Mouse (Mus musculus) lung, postnatal 25 days (tissue): ENCODE data around the gene Rmnd5b.

Experiments
- DNase-seq: peaks from one replicate; pipeline ENCODE4 v3.0.0; 2022; ENCODE audit warnings: low spot score

Rmnd5b gene

DNA sequence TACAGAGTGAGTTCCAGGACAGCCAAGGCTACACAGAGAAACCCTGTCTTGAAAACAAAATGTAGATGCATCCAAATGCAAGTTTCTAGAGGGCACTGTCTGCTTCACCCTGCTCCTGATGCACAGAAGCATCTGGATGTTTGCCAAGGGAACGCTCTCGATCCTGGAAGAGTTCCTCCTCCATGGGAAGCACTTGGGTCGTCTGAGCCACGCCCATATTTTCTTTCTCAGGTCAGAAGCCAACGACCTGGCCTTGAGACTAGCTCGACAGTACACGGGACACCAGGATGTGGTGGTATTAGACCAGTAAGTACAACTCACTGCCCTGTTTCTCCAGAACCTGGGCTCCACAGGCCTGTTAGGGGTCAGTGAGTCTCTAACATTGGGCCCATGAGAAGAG, 44.5 kb downstream of the Rmnd5b start:
- DNase-seq = peak; percentile 16

DNA sequence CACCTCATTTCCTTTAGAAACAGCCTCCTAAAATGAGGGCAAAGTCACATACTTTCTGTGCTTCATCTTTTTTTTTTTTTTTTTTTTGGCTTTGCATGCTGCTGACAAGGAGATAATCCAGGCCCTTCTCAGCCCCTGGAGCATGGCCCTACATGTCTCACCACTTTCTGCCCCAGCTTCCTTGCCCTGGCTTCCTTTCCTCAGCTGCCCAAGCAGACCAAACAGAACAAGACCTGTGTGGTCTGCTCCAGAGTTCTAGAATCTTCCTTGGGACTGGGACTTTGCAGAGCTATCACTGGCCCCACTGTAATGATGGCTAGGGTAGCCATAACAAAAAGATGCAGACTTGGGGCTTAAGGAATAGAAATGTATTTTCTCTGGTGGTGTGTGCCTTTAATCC, 45.7 kb downstream of the Rmnd5b start:
- DNase-seq = no peak

GRCm38 (mm10) chr11:51588833-51589232, 46.9 kb downstream of the Rmnd5b start:
- no peak for DNase-seq

DNA sequence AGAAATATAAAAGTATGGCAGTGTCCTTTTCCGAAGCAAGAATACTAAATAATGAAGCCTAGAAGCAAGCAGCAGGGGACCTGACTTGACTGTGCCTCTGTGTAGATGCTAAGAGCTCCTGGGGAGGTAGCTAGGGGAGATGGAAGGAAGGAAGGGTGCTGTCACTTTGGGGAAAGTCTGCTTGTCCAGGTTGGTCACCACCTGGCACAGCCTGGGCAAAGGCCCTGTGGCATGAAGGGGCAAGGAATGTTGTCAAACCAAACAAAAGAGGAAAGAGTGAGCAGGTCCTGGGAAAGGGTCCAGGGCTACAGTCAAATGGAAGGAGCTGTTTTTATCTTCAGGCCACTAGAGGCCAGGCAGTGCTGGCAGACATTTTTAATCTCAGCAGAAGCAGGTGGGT, 48.6 kb downstream of the Rmnd5b start:
- DNase-seq = no peak

DNA sequence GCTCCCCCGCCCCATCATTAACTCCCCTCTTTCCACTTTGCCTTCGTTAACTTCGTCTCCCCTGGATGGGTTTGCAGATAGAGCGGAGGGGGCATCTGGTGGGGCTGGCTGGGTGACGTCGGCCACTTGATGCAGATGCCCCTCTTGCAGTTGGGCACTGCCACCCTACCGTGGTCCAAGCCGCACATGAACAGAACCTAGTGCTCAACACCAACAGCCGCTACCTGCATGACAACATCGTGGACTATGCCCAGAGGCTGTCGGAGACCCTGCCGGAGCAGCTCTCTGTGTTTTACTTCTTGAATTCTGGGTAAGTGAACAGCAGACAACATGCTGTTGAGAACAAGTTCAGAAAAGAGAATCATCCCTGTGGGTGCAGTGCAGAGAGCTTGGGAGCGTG, 49.3 kb downstream of the Rmnd5b start:
- no peak for DNase-seq

GRCm38 (mm10) chr11:51585608-51586252, 50.0 kb downstream of the Rmnd5b start:
- no peak for DNase-seq

DNA sequence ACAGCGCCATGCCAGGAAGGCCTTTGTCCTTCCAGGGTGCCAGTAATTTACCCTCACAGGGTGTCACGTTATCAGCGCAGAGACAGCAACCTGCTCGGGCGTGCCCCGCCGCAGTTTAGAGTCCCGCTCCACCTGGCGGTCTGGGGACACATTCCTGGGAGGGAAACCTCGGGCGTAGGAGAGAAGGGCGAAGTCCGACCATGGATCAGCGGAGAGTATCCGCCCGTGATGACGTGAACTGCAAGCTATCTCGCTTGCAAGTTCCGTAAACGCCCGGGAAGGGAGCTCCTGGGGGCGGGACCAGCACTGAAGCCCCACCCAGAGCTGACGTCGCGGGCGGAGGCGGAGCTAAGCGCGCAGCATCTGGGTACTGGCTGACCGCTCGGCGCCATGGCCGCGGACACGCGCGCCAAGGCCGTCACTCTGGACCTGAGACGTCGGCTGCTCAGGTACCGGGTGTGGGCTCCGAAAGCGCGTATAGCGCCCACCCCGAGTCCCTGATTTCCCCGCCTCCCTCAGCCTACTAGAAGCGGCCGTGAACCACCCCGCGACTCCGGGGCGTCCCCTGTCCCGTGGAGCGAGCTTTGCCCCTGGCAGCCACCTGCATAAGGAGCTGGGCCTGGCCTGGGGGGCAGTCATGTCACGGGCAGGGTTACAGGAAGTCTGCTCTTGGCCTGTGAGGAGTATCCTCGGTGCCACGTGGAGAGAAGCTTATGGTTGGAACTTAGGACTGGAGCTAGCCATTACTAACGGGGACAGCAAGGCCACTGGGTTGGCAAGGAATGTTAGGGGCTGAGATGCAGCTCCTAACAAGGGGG, 51.1 kb downstream of the Rmnd5b start, which contains the start of gene Phykpl:
TSS of gene Phykpl (plus strand) at position 327 of the 818 bp plus-strand sequence.
- peak; percentile 98 for DNase-seq

- no peak for DNase-seq
Measured at GRCm38 (mm10) chr11:51584057-51584430, 51.7 kb downstream of the Rmnd5b start.

DNA sequence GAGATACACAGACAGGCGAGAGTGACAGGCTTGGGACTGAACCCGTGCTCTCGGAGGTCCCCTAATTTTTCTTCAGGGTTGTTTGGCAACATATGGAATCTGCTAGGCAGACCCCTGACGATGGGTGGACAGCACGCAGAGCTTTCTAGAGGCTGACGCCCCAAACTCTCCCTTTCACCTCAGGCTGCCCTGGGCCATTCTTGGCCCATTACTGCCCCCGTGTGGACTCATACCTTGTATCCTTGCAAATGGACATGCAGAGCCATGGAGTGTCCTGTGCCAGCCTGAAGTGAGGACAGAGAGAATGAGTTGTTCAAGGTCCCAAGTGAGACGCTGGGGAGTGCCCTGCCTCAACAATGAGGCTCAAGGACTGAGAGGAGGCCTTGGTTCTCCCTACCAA, 53.0 kb downstream of the Rmnd5b start:
- DNase-seq = peak; percentile 85

DNA sequence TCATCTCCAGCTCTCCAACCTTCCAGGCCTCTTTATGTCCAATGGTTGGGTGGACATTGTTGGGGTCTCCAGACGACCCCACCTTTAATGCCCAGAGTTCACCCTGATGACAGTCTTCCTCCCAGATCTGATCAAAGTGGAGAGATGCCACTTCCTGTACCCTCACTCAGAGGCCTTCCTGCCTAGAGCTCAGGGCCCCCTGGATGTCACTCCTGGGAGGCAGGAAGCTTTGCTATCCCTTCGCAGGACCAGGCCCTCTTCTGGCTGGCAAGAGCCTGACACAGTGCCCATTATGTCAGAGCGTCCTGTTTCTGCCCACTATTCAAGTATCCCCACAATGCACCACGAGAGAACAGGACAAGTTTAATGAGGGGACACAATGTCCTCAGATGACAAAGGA, 56.7 kb downstream of the Rmnd5b start:
- no peak for DNase-seq

- no peak for DNase-seq
Measured at GRCm38 (mm10) chr11:51577587-51577986, 58.1 kb downstream of the Rmnd5b start.

DNA sequence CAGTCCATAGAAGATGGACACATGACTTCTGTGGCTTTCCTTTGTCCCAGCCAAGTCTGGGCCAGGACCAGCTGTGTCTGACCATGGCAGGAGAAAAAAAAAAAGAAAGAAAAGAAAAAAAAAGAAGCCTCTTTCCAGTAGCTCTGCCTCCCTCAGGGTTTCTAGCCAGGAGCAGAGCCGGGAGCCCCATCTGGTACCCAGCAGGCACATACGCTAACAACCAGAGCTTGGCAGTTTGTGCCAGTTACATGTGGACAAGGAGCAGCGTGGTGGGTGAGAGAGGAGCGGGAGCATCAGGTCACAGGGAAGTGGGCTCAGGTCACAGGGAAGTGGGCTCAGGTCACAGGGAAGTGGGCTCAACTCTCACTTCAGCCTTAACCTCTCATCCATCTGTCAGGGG, 59.2 kb downstream of the Rmnd5b start:
- no peak for DNase-seq
